Mouse (Mus musculus): ENCODE measurements around the gene Fam131c. TPM values are rescaled to one million over a fixed set of nuclear protein-coding genes. Genes with fewer than 3 reads are reported as not detected.
A peak's percentile ranks its signal among the peaks of the same experiment; 100 is the strongest.

The Fam131c gene
- polyA plus RNA-seq, 1 experiment from 2014 or later: 2.9 TPM

- no peak overlapping the region for H3K9ac ChIP-seq (ENCODE audit: low read depth, low read length)
- 63% methylated on average over 10 of the region's 10 CpGs for WGBS
- peak; percentile 20 for DNase-seq (ENCODE audit: low spot score)
- 0 out of 2 replicates have a peak overlapping the region, but pooled peaks have one; percentile 42 for H3K27ac ChIP-seq (replicated peaks; ENCODE audit: low read depth, low read length)
- ATAC-seq (ENCODE audit: low read depth): no peak
- no peaks in the 10 kb centered on the region for H3K9me3 ChIP-seq (ENCODE audit: control insufficient read depth, low read length)
- H3K4me1 ChIP-seq (ENCODE audit: control insufficient read depth, insufficient read depth, low read length): peaks cover 7% of the 10 kb centered on the region; the same call in 1 of the 2 replicates
- H3K27me3 ChIP-seq (replicated peaks; ENCODE audit: control insufficient read depth, insufficient read depth, low read length): no peaks in the 10 kb centered on the region
- H3K4me3 ChIP-seq (ENCODE audit: low read depth, low read length): no peak overlapping the region
- no peaks in the 10 kb centered on the region for H3K36me3 ChIP-seq (ENCODE audit: control insufficient read depth, insufficient read depth, low read length)
- peak overlapping the region; percentile 84 for H3K4me2 ChIP-seq (ENCODE audit: low read depth, low read length)
These were observed 59.1 kb downstream of the Fam131c start for GRCm38 (mm10) chr4:141426796-141427745.

GRCm38 (mm10) chr4:141427921-141428320 lies 59.9 kb downstream of the Fam131c start:
- H3K4me2 ChIP-seq (ENCODE audit: low read depth, low read length): no peak overlapping the region
- H3K4me3 ChIP-seq (ENCODE audit: low read depth, low read length): no peak overlapping the region
- WGBS: 84% methylated on average over 13 of the region's 13 CpGs
- no peak for ATAC-seq (ENCODE audit: low read depth)
- H3K27me3 ChIP-seq (replicated peaks; ENCODE audit: control insufficient read depth, insufficient read depth, low read length): no peaks in the 10 kb centered on the region
- no peak overlapping the region for H3K9ac ChIP-seq (ENCODE audit: low read depth, low read length)
- H3K27ac ChIP-seq (replicated peaks; ENCODE audit: low read depth, low read length): no peak overlapping the region
- no peak for DNase-seq (ENCODE audit: low spot score)
- no peaks in the 10 kb centered on the region for H3K9me3 ChIP-seq (ENCODE audit: control insufficient read depth, low read length)
- H3K36me3 ChIP-seq (ENCODE audit: control insufficient read depth, insufficient read depth, low read length): no peaks in the 10 kb centered on the region
- peaks cover 7% of the 10 kb centered on the region; the same call in 1 of the 2 replicates for H3K4me1 ChIP-seq (ENCODE audit: control insufficient read depth, insufficient read depth, low read length)

- peaks cover 7% of the 10 kb centered on the region; the same call in 1 of the 2 replicates for H3K4me1 ChIP-seq (ENCODE audit: control insufficient read depth, insufficient read depth, low read length)
- WGBS: 76% methylated on average over 6 of the region's 6 CpGs
- no peak for DNase-seq (ENCODE audit: low spot score)
- ATAC-seq (ENCODE audit: low read depth): no peak
- H3K27ac ChIP-seq (replicated peaks; ENCODE audit: low read depth, low read length): no peak overlapping the region
- H3K27me3 ChIP-seq (replicated peaks; ENCODE audit: control insufficient read depth, insufficient read depth, low read length): no peaks in the 10 kb centered on the region
- no peaks in the 10 kb centered on the region for H3K36me3 ChIP-seq (ENCODE audit: control insufficient read depth, insufficient read depth, low read length)
- H3K4me2 ChIP-seq (ENCODE audit: low read depth, low read length): no peak overlapping the region
- no peaks in the 10 kb centered on the region for H3K9me3 ChIP-seq (ENCODE audit: control insufficient read depth, low read length)
- H3K9ac ChIP-seq (ENCODE audit: low read depth, low read length): no peak overlapping the region
- no peak overlapping the region for H3K4me3 ChIP-seq (ENCODE audit: low read depth, low read length)
These were observed 61.4 kb downstream of the Fam131c start for GRCm38 (mm10) chr4:141429381-141429780.

- Histone ChIP-seq H3K27ac (replicated peaks; ENCODE audit: low read depth, low read length) (no peak overlapping the region), H3K4me2 (ENCODE audit: low read depth, low read length) (no peak overlapping the region), H3K4me3 (ENCODE audit: low read depth, low read length) (no peak overlapping the region), H3K9ac (ENCODE audit: low read depth, low read length) (no peak overlapping the region), H3K27me3 (replicated peaks; ENCODE audit: control insufficient read depth, insufficient read depth, low read length) (no peaks in the 10 kb centered on the region), H3K9me3 (ENCODE audit: control insufficient read depth, low read length) (no peaks in the 10 kb centered on the region), H3K36me3 (ENCODE audit: control insufficient read depth, insufficient read depth, low read length) (no peaks in the 10 kb centered on the region), H3K4me1 (ENCODE audit: control insufficient read depth, insufficient read depth, low read length) (peaks cover 7% of the 10 kb centered on the region; the same call in 1 of the 2 replicates)
- no peak for ATAC-seq (ENCODE audit: low read depth)
- no peak for DNase-seq (ENCODE audit: low spot score)
- whole genome bisulfite sequencing: 49% methylated on average over 9 of the region's 9 CpGs
These were observed 61.8 kb downstream of the Fam131c start for GRCm38 (mm10) chr4:141429847-141430246.

GRCm38 (mm10) chr4:141430997-141431396 lies 63.0 kb downstream of the Fam131c start:
- Histone ChIP-seq H3K9me3 (ENCODE audit: control insufficient read depth, low read length) (no peaks in the 10 kb centered on the region), H3K4me2 (ENCODE audit: low read depth, low read length) (no peak overlapping the region), H3K36me3 (ENCODE audit: control insufficient read depth, insufficient read depth, low read length) (no peaks in the 10 kb centered on the region), H3K27ac (replicated peaks; ENCODE audit: low read depth, low read length) (no peak overlapping the region), H3K27me3 (replicated peaks; ENCODE audit: control insufficient read depth, insufficient read depth, low read length) (no peaks in the 10 kb centered on the region), H3K4me3 (ENCODE audit: low read depth, low read length) (no peak overlapping the region), H3K4me1 (ENCODE audit: control insufficient read depth, insufficient read depth, low read length) (peaks cover 3% of the 10 kb centered on the region; the same call in 1 of the 2 replicates), H3K9ac (ENCODE audit: low read depth, low read length) (no peak overlapping the region)
- 41% methylated on average over 9 of the region's 9 CpGs for WGBS
- ATAC-seq (ENCODE audit: low read depth): no peak
- DNase-seq (ENCODE audit: low spot score): peak; percentile 62

GRCm38 (mm10) chr4:141432666-141433065 lies 64.6 kb downstream of the Fam131c start:
- H3K4me3 ChIP-seq (ENCODE audit: low read depth, low read length): no peak overlapping the region
- ATAC-seq (ENCODE audit: low read depth) (no peak), DNase-seq (ENCODE audit: low spot score) (no peak)
- H3K9ac ChIP-seq (ENCODE audit: low read depth, low read length): no peak overlapping the region
- H3K4me1 ChIP-seq (ENCODE audit: control insufficient read depth, insufficient read depth, low read length): no peaks in the 10 kb centered on the region
- no peak overlapping the region for H3K27ac ChIP-seq (replicated peaks; ENCODE audit: low read depth, low read length)
- H3K9me3 ChIP-seq (ENCODE audit: control insufficient read depth, low read length): no peaks in the 10 kb centered on the region
- H3K27me3 ChIP-seq (replicated peaks; ENCODE audit: control insufficient read depth, insufficient read depth, low read length): no peaks in the 10 kb centered on the region
- no peaks in the 10 kb centered on the region for H3K36me3 ChIP-seq (ENCODE audit: control insufficient read depth, insufficient read depth, low read length)
- WGBS: 54% methylated on average over 14 of the region's 14 CpGs
- H3K4me2 ChIP-seq (ENCODE audit: low read depth, low read length): no peak overlapping the region

GRCm38 (mm10) chr4:141433191-141433590 lies 65.2 kb downstream of the Fam131c start:
- H3K9ac ChIP-seq (ENCODE audit: low read depth, low read length): no peak overlapping the region
- DNase-seq (ENCODE audit: low spot score) (no peak), ATAC-seq (ENCODE audit: low read depth) (no peak)
- no peaks in the 10 kb centered on the region for H3K9me3 ChIP-seq (ENCODE audit: control insufficient read depth, low read length)
- no peak overlapping the region for H3K27ac ChIP-seq (replicated peaks; ENCODE audit: low read depth, low read length)
- no peak overlapping the region for H3K4me2 ChIP-seq (ENCODE audit: low read depth, low read length)
- H3K27me3 ChIP-seq (replicated peaks; ENCODE audit: control insufficient read depth, insufficient read depth, low read length): no peaks in the 10 kb centered on the region
- no peaks in the 10 kb centered on the region for H3K4me1 ChIP-seq (ENCODE audit: control insufficient read depth, insufficient read depth, low read length)
- WGBS: 79% methylated on average over 18 of the region's 18 CpGs
- H3K4me3 ChIP-seq (ENCODE audit: low read depth, low read length): no peak overlapping the region
- H3K36me3 ChIP-seq (ENCODE audit: control insufficient read depth, insufficient read depth, low read length): no peaks in the 10 kb centered on the region

All from embryonic facial prominence, embryonic 14.5 days (tissue).